Mouse (Mus musculus): ENCODE data around the gene Ubb. TPM values are rescaled to one million over a fixed set of nuclear protein-coding genes. Genes with fewer than 3 reads are reported as not detected.
A peak's percentile ranks its signal among the peaks of the same experiment; 100 is the strongest.

The Ubb gene
- polyA plus RNA-seq, 1 experiment from 2014 or later, result 3,072 TPM

DNA sequence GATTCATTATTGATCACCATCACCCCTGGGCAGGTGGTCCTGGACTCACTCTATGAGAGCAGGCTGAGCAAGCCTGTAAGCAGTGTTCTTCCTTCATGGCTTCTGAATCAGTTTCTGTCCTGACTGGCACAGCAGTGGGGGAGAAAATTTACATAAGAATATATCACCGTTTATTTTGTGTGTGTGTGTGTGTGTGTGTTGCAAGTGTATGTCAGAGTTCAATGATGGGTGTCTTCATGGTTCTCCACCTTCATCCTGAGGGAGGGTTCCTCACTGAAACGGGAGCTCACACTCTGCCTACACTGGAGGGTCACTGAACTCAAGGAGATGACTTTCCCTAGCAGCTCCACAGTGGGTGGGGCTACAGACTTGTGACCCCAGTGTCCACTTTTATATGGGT lies 10.0 kb upstream of the Ubb start:
- no peak overlapping the region for H3K4me2 ChIP-seq (ENCODE audit: low read depth, low read length)
- ATAC-seq (ENCODE audit: low read depth), result no peak
- WGBS, result 74% methylated on average over 2 of the region's 2 CpGs
- H3K27me3 ChIP-seq (replicated peaks; ENCODE audit: control insufficient read depth, insufficient read depth, low read length), result peaks cover 10% of the 10 kb centered on the region; the same call in 1 of the 2 replicates
- H3K4me3 ChIP-seq (ENCODE audit: low read depth, low read length), result no peak overlapping the region
- no peak overlapping the region for H3K9ac ChIP-seq (ENCODE audit: low read depth, low read length)
- H3K36me3 ChIP-seq (ENCODE audit: control insufficient read depth, insufficient read depth, low read length), result no peaks in the 10 kb centered on the region
- no peak overlapping the region for H3K27ac ChIP-seq (replicated peaks; ENCODE audit: low read depth, low read length)
- no peaks in the 10 kb centered on the region for H3K9me3 ChIP-seq (ENCODE audit: control insufficient read depth, low read length)
- no peaks in the 10 kb centered on the region for H3K4me1 ChIP-seq (ENCODE audit: control insufficient read depth, insufficient read depth, low read length)
- DNase-seq (ENCODE audit: low spot score), result no peak

DNA sequence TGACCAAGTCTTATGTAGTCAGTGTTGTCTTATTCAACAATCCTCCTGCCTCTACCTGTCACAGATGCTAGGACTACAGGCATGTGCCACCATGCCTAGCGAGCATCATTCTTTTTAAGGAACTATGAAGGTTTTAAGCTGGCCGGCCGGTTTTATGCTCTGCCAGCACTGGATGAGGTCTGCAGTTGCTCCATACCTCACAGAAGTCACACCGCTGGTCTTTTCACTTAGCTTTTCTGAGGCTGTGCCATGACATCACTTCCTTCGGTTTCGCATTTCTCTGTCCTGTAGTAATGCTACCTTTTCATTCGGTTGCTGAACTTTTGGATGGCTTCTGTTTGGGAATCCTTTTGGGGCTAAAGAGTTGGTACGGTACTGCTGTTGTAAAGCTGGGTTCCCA lies 9.4 kb upstream of the Ubb start:
- Histone ChIP-seq H3K36me3 (ENCODE audit: control insufficient read depth, insufficient read depth, low read length) (no peaks in the 10 kb centered on the region), H3K27ac (replicated peaks; ENCODE audit: low read depth, low read length) (no peak overlapping the region), H3K27me3 (replicated peaks; ENCODE audit: control insufficient read depth, insufficient read depth, low read length) (peaks cover 10% of the 10 kb centered on the region; the same call in 1 of the 2 replicates), H3K9ac (ENCODE audit: low read depth, low read length) (no peak overlapping the region), H3K4me3 (ENCODE audit: low read depth, low read length) (no peak overlapping the region), H3K9me3 (ENCODE audit: control insufficient read depth, low read length) (no peaks in the 10 kb centered on the region), H3K4me2 (ENCODE audit: low read depth, low read length) (no peak overlapping the region), H3K4me1 (ENCODE audit: control insufficient read depth, insufficient read depth, low read length) (no peaks in the 10 kb centered on the region)
- DNase-seq (ENCODE audit: low spot score) (no peak), ATAC-seq (ENCODE audit: low read depth) (no peak)
- 71% methylated on average over 8 of the region's 8 CpGs for WGBS

DNA sequence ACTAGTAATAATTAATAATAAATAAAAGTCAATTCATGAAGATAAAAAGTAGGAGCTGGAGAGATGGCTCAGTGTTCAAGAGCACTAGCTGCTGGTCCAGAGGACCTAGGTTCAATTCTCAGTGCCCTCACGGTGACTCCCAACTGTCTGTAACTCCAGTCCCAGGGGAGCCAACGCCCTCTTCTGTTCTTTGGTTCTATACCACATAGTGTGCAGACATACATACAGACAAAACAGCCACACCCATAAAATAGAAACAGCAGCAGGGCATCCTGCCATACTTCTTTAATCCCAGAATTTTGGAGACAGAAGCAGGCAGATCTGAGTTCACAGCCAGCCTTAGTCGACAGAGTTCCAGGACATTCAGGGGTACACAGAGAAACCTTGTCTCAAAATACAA lies 7.0 kb upstream of the Ubb start:
- ATAC-seq (ENCODE audit: low read depth), result no peak
- Histone ChIP-seq H3K9me3 (ENCODE audit: control insufficient read depth, low read length) (no peaks in the 10 kb centered on the region), H3K9ac (ENCODE audit: low read depth, low read length) (no peak overlapping the region), H3K4me2 (ENCODE audit: low read depth, low read length) (no peak overlapping the region), H3K27me3 (replicated peaks; ENCODE audit: control insufficient read depth, insufficient read depth, low read length) (peaks cover 10% of the 10 kb centered on the region; the same call in 1 of the 2 replicates), H3K4me3 (ENCODE audit: low read depth, low read length) (no peak overlapping the region), H3K4me1 (ENCODE audit: control insufficient read depth, insufficient read depth, low read length) (no peaks in the 10 kb centered on the region), H3K27ac (replicated peaks; ENCODE audit: low read depth, low read length) (no peak overlapping the region), H3K36me3 (ENCODE audit: control insufficient read depth, insufficient read depth, low read length) (no peaks in the 10 kb centered on the region)
- no peak for DNase-seq (ENCODE audit: low spot score)
- 87% methylated on average over 3 of the region's 3 CpGs for WGBS

DNA sequence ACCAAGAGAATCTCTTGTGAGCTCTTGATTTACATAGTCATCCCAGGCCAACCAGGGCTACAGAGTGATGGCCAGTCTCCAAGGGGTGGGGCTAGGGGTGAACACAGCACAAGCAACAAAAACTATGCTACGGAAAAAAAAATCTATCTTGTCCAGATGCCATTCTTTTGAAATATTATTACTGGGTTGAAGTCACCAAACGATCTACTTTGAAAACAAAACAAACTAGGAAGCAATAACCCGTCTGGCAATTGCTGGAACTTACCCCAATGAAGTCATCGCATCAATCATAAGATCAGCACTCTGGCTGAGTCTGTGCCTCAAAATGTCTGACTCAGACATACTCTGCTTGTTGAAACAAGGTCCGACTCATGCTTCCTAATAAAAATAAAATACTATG lies 1.2 kb upstream of the Ubb start:
- no peaks in the 10 kb centered on the region for H3K27me3 ChIP-seq (replicated peaks; ENCODE audit: control insufficient read depth, insufficient read depth, low read length)
- peak overlapping the region; percentile 86 for H3K4me2 ChIP-seq (ENCODE audit: low read depth, low read length)
- H3K27ac ChIP-seq (replicated peaks; ENCODE audit: low read depth, low read length), result peak overlapping the region; percentile 99
- H3K4me1 ChIP-seq (ENCODE audit: control insufficient read depth, insufficient read depth, low read length), result peaks cover 18% of the 10 kb centered on the region
- peak overlapping the region; percentile 97 for H3K9ac ChIP-seq (ENCODE audit: low read depth, low read length)
- ATAC-seq (ENCODE audit: low read depth), result no peak
- peak overlapping the region; percentile 76 for H3K4me3 ChIP-seq (ENCODE audit: low read depth, low read length)
- H3K9me3 ChIP-seq (ENCODE audit: control insufficient read depth, low read length), result no peaks in the 10 kb centered on the region
- 13% methylated on average over 5 of the region's 5 CpGs for WGBS
- H3K36me3 ChIP-seq (ENCODE audit: control insufficient read depth, insufficient read depth, low read length), result peaks cover 20% of the 10 kb centered on the region
- peak; percentile 81 for DNase-seq (ENCODE audit: low spot score)

DNA sequence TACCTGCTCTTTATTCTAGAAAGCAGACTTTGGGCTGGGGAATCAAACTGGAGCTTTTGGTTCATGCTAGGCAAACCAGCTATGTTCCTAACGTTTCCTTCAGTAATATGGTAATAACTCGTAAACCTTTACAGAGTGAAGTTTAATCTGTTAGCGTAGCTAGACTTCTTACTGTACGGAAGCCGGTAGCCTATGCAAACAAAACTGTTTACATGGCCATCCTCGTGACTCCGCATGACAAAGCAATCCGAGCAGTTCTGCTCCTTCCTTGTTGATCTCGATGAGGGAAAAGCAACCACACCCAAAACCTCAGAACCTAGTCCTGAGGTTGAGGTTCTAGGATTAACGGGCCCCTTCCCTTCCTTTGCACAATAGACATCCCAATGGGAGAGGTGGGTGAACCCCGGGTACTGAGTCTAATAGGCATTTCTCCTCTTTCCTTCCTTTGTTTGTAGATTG lies 715 bp upstream of the Ubb start:
- DNase-seq (ENCODE audit: low spot score), result peak; percentile 90
- Histone ChIP-seq H3K4me2 (ENCODE audit: low read depth, low read length) (peak overlapping the region; percentile 86), H3K36me3 (ENCODE audit: control insufficient read depth, insufficient read depth, low read length) (peaks cover 24% of the 10 kb centered on the region), H3K4me1 (ENCODE audit: control insufficient read depth, insufficient read depth, low read length) (peaks cover 18% of the 10 kb centered on the region), H3K27ac (replicated peaks; ENCODE audit: low read depth, low read length) (peak overlapping the region; percentile 99), H3K27me3 (replicated peaks; ENCODE audit: control insufficient read depth, insufficient read depth, low read length) (no peaks in the 10 kb centered on the region), H3K9ac (ENCODE audit: low read depth, low read length) (peak overlapping the region; percentile 97), H3K4me3 (ENCODE audit: low read depth, low read length) (peak overlapping the region; percentile 76), H3K9me3 (ENCODE audit: control insufficient read depth, low read length) (no peaks in the 10 kb centered on the region)
- ATAC-seq (ENCODE audit: low read depth), result peak; percentile 11; the same call in 1 of the 2 replicates
- whole genome bisulfite sequencing, result under 1% methylated on average over 11 of the region's 11 CpGs

DNA sequence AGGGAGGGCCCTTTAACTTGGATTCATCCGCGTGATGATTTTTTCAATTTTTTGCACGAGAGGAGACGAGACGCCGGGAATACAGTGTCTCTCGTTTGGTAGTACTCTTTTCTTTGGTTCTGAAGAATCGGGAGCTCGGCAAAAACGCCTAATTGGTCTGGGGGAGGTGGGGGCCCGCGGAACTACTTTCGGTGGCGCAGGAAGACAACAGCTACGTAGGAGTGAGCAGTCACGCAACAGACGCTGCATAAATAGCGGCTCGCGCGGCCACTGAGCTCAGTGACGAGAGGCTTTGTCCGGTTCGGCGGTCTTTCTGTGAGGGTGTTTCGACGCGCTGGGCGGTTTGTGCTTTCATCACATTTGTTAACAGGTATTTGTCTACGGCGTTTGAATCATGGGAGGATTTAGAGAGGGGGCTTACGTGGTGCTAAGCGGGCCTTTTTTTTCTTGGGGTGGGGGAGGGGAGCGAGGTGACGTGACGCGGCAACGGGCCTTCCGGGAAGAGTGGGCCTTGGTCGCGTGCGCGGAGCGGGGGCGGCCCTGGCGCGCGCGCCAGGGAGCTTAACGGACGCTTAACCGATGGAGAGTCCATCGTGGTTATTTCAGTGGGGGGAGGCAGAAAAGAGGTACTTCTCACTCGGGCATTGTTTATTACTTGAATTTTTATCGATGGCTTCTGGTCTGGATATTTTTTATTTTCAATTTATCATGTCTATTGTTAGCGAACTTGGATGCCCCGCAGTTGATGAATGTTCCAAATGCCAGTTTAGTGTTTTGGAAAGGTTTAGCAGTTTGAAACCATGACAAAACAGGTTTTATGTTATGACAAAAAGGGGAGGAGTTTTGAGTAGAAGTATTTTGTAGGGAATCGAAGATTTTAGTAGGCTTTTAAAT lies 502 bp downstream of the Ubb start:
- Histone ChIP-seq H3K9ac (ENCODE audit: low read depth, low read length) (peak overlapping the region; percentile 97), H3K27me3 (replicated peaks; ENCODE audit: control insufficient read depth, insufficient read depth, low read length) (no peaks in the 10 kb centered on the region), H3K9me3 (ENCODE audit: control insufficient read depth, low read length) (no peaks in the 10 kb centered on the region), H3K4me1 (ENCODE audit: control insufficient read depth, insufficient read depth, low read length) (peaks cover 18% of the 10 kb centered on the region), H3K4me2 (ENCODE audit: low read depth, low read length) (peak overlapping the region; percentile 86), H3K4me3 (ENCODE audit: low read depth, low read length) (peak overlapping the region; percentile 76), H3K36me3 (ENCODE audit: control insufficient read depth, insufficient read depth, low read length) (peaks cover 28% of the 10 kb centered on the region), H3K27ac (replicated peaks; ENCODE audit: low read depth, low read length) (peak overlapping the region; percentile 99)
- peak; percentile 95 for DNase-seq (ENCODE audit: low spot score)
- ATAC-seq (ENCODE audit: low read depth), result peak; percentile 88
- WGBS, result under 1% methylated on average over 57 of the region's 58 CpGs

DNA sequence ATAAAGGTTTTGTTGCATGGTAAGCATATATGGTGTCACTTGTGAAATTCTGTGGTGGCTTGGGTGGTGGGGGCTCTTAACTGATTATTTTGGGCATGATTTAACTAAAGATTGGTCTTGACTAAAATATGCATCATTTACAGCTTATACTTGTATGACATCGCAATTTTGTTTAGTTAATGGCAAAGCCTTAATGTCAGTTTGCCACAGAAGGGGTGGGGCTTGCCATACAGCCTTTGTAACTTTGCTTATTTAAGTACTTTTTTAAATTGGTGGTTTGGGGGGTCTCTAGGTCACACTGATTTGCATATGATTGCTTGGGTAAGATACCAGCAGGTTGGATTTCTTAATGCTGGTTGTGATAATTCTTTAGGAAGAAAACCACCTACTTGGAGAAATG lies 2.2 kb downstream of the Ubb start:
- DNase-seq (ENCODE audit: low spot score) (no peak), ATAC-seq (ENCODE audit: low read depth) (no peak)
- Histone ChIP-seq H3K4me1 (ENCODE audit: control insufficient read depth, insufficient read depth, low read length) (peaks cover 20% of the 10 kb centered on the region), H3K9ac (ENCODE audit: low read depth, low read length) (peak overlapping the region; percentile 55), H3K27ac (replicated peaks; ENCODE audit: low read depth, low read length) (no peak overlapping the region), H3K36me3 (ENCODE audit: control insufficient read depth, insufficient read depth, low read length) (peaks cover 28% of the 10 kb centered on the region), H3K27me3 (replicated peaks; ENCODE audit: control insufficient read depth, insufficient read depth, low read length) (no peaks in the 10 kb centered on the region), H3K9me3 (ENCODE audit: control insufficient read depth, low read length) (no peaks in the 10 kb centered on the region), H3K4me3 (ENCODE audit: low read depth, low read length) (peak overlapping the region; percentile 48), H3K4me2 (ENCODE audit: low read depth, low read length) (peak overlapping the region; percentile 97)
- WGBS, result 37% methylated on average over 1 of the region's 1 CpGs

DNA sequence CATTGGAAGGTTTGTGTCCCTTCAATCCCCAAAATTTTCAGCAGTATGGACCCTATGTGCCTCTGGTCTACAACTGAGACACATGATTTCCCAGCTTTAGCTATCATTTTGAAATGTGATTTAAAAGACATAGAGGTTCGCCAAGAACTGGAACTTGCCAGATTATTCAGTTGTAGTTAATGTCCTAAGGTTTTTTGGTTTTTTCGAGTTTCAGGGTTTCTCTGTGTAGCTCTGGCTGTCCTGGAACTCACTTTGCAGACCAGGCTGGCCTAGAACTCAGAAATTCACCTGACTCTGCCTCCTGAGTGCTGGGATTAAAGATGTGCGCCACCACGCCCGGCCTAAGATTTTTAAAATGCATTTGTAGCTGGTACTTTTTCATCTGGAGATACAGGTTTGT lies 2.7 kb downstream of the Ubb start:
- Histone ChIP-seq H3K27ac (replicated peaks; ENCODE audit: low read depth, low read length) (no peak overlapping the region), H3K27me3 (replicated peaks; ENCODE audit: control insufficient read depth, insufficient read depth, low read length) (no peaks in the 10 kb centered on the region), H3K4me3 (ENCODE audit: low read depth, low read length) (peak overlapping the region; percentile 48), H3K4me2 (ENCODE audit: low read depth, low read length) (peak overlapping the region; percentile 97), H3K36me3 (ENCODE audit: control insufficient read depth, insufficient read depth, low read length) (peaks cover 28% of the 10 kb centered on the region), H3K9me3 (ENCODE audit: control insufficient read depth, low read length) (no peaks in the 10 kb centered on the region), H3K9ac (ENCODE audit: low read depth, low read length) (peak overlapping the region; percentile 55), H3K4me1 (ENCODE audit: control insufficient read depth, insufficient read depth, low read length) (peaks cover 21% of the 10 kb centered on the region)
- DNase-seq (ENCODE audit: low spot score) (no peak), ATAC-seq (ENCODE audit: low read depth) (no peak)
- WGBS, result 84% methylated on average over 5 of the region's 5 CpGs
